Mouse (Mus musculus) forebrain, embryonic 12.5 days (tissue): ENCODE results near the gene Wnk2. TPM values are rescaled to one million over a fixed set of nuclear protein-coding genes. Genes with fewer than 3 reads are reported as not detected.

ENCODE experiments used
- polyA plus RNA-seq: library from polyadenylated mRNA; unstranded; fragments of >200 nt; fragmentation: Nextera tagmentation; extraction: Ambion mirVana; gene quantifications from 2 replicates; pipeline ENCODE4 v1.2.1, GENCODE M21; 2016

Wnk2 gene
- polyA plus RNA-seq, 1 experiment from 2014 or later, result 13.7 TPM

Other genes starting within 250 kb of the Wnk2 start
- 18.2 and 18.5 TPM in 2 replicates for gene Fam120a, start 180.0 kb downstream of the Wnk2 start, polyA plus RNA-seq
- 14.3 and 16.9 TPM in 2 replicates for gene Ninj1, start 39.5 kb upstream of the Wnk2 start, polyA plus RNA-seq
- gene Card19, start 68.0 kb upstream of the Wnk2 start, polyA plus RNA-seq, result 15.3 and 17.2 TPM in 2 replicates
- gene Susd3, start 100.7 kb upstream of the Wnk2 start, polyA plus RNA-seq, result 0.69 and 0.84 TPM in 2 replicates
- 1.7 and 2.5 TPM in 2 replicates for gene Fgd3, start 172.3 kb upstream of the Wnk2 start, polyA plus RNA-seq
- gene Bicd2, start 193.6 kb upstream of the Wnk2 start, polyA plus RNA-seq, result 38.9 and 39.1 TPM in 2 replicates